Mouse (Mus musculus) left cerebral cortex, adult 9 months (tissue): Measurements from ENCODE around the gene Tcf19.
"Not testable (repeated sequence)": the region's sequence is repeated elsewhere in the genome, so short reads cannot be mapped to it uniquely, and the experiment has no call there.

Source experiments
- DNase-seq, 2 experiments: peaks; one replicate each; pipeline ENCODE4 v3.0.0; 2022; ENCODE audit warnings: low spot score in 2 of 2

Gene Tcf19

DNA sequence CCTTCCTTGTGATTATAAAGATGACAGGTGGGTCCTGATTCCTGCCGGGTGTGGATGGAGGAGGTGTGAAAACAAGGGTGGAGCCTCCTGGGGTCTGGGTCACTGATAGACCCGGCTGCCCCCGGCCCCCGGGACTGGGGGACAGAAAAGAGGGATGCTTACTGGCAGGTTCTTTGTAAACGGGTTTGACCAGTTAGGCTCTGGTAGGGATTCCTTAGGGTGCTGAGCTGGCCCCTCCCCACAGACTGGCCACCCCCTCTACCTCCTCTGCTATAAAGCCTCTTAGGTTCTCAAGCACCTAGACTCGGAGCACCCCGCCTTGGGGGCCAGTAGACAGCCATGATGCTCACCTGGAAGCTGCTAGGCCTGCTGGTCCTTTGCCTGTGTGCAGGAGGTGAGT lies 16.3 kb upstream of the Tcf19 start, which contains the start of gene Psors1c2:
TSS of gene Psors1c2 (plus strand) at position 301 of the 400 bp plus-strand sequence.
- no peak for DNase-seq

DNA sequence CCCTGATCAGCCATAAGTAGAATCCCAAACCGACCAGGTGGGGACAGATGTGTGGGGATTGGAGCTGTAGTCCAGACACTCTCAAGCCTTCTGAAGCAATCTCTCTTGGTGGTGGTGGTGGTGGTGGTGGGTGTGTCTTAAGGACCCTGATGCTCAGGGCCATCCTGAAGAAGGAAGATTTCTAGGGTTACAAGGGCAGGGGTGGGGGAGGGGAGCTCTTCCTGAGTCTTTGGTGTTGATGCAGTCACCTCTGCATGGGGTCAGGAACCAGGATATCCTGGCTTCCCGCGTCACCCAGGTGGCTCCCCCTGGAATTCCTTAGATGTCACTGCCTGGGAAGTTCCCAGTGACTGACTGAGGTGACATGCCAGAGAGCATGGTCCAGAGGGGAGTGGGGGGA lies 15.7 kb upstream of the Tcf19 start:
- DNase-seq: no peak

DNA sequence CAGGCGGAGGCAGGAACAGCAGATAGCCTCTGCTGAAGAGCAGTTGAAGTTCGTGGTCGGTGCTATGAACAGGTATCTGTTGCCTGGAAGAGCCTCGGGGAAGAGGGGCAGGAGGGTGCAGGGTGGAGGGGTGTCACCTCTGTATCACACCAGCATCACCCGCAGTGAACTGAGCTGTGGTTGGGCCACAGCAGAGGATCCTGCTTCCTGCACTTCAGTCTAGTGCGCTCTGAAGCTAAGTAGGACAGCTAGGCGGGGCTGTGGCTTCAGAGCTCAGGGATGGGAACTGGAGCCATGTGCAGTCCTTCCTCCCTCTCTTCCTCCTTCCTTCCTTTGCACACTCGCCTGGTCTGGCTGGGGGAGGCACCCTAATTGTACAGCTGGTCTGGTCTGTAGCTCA lies 10.0 kb upstream of the Tcf19 start:
- no peak for DNase-seq

DNA sequence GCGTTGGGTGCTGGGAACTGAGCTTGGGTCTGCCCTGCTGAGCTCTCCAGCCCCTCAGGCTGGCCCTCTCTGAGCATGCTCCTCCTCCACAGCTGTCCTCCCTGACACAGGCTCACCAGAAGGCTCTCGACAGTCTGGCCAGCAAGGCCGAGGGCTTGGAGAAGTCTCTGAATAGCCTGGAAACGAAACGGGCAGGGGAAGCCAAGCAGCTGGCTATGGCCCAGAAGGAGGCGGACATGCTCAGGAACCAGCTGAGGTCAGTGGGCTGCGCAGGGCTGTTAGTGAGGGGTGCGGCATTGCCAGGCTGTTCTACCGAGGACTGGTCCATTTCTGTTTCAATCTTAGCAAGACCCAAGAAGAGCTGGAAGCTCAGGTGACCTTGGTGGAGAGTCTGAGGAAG lies 7.7 kb upstream of the Tcf19 start:
- no peak for DNase-seq

DNA sequence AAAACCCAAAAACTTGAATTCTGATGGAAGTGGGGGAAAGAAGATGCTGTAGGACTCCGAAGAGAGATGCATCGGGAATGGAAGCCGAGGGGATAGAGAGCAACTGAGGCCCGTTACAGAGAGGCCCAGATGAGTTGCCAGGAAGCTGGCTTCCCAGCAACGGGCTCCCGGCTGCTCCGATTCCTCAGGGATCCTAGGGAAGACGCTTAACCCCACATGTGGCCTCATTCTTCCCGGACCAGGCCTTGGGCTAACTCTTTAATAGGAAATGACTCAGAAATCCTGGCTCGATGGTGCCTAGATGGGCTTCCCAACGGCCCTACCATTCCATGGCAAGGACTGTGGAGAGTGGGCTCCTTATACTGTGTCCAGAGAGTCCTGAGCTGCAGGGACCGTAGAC lies 902 bp upstream of the Tcf19 start:
- DNase-seq: no peak

DNA sequence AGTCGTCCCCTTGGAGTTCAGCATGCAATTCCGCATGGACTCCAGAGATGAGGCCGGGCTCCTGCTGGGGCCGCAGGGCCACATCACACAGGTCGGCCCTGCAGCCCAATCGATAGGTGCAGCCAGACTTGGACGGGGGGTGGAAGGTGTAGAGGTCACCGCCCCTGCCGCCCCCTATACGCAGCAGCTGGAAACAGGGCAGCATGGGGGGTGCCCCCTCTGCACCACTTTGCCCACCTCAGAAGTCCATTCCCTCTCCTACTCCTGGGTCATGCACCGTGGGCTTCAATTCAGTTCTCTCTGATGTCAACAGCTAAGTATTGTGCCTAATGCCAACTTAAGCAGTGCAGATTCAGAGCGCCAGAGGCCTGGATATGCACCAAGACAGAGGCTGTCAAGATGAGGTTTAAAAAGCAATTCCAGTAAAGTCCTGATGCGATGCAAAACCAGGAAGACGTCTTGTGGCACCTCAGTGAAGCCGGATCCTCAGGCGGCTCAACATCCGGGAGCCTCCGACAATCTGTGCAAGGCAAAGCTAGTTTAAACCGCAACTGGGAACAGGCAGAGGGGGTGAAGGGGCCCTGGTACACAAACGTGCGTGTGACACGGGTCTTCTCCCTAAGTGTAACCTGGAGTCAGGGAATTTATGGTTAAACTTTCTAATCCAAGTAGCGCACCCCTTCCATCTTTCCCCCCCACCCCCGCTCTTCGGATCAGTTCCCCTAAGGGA lies 548 bp downstream of the Tcf19 start:
- DNase-seq: no peak

DNA sequence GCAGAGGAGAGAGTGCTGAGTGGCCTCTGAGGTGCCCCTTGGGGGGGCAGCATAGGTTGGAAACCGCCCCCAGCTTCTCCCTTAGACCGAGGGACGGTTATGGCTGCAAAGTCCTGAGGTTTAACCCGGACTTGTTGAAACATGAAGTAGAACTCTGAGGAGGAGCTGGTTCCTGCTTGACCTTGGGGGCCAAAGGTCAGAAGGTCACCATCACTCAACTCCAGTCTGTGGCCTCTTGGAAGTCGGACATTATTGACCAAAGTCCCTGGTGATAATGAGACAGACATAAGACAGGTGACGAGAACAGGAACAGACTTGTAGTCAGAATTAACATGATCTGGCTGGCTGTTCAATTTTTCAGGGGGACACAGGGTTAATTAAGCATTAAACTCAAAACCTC lies 1.9 kb downstream of the Tcf19 start:
- DNase-seq: no peak

DNA sequence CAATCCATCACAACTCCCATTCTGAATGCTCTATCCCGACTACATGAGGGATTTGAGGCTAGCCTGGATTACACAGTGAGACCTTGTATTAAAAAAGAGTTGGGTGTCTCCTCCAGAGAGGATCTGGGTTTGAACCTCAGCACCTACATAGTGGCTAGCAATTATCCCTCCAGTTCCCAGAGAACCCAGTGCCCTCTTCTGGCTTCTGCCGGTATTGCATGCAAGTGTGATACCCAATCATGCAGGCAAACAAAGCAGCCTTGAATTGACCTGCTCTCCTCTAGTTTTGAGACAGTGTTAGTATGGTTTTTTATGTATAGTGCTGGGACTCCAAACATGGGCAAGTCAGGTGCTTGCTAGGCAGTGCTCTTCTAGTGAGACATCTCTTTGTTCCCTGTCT lies 2.7 kb downstream of the Tcf19 start:
- DNase-seq: peak in 1 of 2 experiments; percentile 65

DNA sequence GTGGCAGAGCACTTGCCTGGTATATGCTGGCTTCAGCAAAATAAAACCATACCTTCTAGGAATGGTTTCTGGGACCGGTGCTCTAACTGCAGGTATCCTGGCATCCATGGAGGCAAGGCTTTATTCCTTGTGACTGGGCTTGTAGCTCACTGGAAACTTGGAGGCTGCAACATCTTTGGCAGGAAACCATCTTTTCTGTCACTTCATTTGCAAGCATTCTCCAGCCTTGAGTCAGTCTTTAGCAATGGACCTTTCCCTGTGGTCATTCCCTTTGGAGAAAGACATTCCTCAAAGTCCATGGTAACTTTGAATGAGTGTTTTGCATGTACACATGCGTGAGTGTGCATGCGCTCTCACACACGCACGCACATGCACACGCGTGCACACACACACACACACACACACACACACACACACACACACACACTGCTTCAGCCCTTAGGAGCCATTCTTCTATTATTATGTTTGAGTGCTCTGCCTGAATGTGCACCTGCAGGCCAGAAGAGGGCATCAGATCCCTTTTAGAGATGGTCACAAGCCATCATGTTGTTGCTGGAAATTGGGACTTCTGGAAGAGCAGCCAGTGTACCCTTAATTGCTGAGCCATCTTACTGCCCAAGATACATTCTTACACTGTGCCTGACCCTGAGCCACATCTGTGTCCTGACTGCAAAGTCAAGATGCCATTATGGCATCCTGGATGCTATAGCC lies 3.6 kb downstream of the Tcf19 start:
- no peak for DNase-seq

DNA sequence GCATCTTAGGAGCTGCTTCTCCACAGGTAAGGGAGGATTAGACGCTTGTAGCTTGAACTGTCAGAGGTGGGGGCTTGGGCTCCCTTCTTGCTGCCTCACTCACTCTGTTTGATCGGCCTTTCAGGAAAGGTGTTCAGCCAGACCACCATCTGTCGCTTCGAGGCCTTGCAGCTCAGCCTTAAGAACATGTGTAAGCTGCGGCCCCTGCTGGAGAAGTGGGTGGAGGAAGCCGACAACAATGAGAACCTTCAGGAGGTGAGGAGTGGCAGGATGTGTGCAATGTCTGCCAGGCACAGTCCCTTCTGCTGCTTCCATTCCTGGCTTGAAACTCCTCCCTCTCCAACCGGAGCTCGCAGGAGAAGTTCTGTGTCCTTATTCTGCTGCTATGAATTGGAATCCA lies 7.3 kb downstream of the Tcf19 start:
- peak in 1 of 2 experiments; percentile 32 for DNase-seq

DNA sequence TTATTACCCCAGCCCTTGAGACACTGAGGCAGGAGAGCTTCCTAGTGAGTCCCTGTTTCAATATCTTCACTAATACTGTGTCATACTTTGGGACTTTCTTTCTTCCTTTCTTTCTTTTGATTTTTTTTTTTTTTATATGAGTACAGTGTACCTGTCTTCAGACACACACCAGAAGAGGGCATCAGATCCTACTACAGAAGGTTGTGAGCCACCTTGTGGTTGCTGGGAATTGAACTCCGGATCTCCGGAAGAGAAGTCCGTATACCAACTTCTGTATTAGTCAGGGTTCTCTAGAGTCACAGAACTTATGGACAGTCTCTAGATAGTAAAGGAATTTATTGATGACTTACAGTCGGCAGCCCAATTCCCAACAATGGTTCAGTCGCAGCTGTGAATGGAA lies 8.3 kb downstream of the Tcf19 start:
- DNase-seq: not testable (repeated sequence)

DNA sequence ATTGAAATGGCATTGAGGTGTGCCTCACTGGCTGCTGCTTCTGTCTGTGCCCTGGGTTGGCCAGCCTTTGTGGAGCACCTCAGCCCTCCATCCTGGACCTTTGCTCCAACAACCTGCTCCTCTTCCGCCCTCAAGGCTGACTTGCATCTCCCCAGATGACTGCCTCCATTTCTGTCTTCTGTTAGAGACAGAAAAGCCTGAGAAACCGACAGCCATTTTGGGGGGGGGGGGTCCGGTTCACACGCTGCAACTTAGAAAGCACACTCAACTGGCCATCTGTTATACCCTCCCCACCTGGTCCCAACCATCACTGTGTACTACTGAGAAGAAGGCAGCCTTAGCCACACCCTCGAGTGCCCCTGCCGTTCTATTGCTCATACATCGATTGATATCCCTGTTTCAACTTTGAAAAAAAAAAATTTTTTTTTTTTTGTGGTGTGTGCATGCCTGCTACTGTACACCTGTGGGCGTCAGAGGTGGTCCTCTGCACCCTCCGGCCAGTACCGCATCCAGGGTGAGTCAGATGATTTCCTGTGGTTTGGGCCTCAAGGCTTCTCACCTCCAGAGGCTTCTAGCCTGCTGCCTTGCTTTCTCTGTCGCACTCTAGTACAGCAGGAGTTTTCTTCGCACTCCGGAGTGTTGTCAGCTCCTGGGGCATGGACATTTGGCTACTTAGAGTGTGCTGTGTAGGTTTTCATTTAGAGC lies 8.9 kb downstream of the Tcf19 start:
- DNase-seq: no peak

DNA sequence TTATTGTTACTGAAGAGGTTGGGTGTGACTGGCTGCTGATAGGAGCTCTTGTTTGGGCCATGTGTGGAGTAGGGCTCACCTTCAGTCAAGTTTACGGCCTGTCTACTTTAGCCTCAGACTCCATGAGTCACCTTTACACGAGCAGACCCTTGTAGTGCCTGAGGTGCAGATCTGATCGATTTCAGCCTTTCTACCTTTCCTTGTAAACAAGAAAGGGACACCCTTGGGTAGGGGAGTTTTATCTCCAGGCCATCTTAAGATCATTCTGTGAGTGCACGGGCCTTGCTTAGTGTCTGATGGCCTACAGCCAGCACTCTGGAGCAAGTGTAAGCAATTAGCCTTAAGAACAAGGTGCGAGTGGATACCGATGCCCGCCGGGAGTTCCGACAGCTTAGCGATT lies 9.7 kb downstream of the Tcf19 start:
- no peak for DNase-seq

DNA sequence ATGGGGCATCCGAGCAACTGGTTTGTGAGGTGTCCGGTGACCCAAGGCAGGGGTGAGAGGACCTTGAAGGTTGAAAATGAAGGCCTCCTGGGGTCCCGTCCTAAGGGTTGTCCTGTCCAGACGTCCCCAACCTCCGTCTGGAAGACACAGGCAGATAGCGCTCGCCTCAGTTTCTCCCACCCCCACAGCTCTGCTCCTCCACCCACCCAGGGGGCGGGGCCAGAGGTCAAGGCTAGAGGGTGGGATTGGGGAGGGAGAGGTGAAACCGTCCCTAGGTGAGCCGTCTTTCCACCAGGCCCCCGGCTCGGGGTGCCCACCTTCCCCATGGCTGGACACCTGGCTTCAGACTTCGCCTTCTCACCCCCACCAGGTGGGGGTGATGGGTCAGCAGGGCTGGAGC lies 10.8 kb downstream of the Tcf19 start, which contains the start of gene Pou5f1:
TSS of gene Pou5f1 (plus strand) at position 243 of the 400 bp plus-strand sequence.
- DNase-seq: no peak

DNA sequence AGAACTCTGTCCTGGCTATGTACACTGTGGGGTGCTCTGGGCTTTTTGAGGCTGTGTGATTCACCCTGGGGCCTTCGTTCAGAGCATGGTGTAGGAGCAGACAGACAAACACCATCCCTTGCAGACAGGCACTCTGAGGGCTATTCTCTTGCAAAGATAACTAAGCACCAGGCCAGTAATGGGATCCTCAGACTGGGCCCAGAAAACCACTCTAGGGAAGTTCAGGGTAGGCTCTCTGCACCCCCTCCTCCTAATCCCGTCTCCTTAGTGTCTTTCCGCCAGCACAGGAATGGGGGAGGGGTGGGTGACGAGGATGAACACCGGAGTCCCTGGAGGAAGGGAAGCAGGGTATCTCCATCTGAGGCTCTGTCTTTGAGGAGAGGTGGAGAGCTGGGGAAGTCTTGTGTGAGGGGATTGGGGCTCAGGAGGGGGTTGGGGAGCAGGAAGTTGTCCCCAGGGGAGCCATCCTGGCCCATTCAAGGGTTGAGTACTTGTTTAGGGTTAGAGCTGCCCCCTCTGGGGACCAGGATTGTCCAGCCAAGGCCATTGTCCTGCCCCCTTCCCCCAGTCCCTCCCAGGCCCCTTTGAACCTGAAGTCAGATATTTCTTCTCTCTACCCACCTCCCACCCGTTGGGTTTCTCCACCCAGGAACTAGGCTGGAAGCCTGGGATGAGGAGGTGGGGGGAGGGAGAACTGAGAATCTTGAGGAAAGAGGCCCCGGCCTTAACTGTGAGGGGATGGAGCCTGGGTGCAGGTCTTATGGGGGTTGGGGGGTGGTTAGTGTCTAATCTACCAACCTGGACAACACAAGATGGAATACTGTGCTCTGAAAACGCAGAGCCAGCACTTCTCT lies 11.8 kb downstream of the Tcf19 start:
- no peak for DNase-seq

DNA sequence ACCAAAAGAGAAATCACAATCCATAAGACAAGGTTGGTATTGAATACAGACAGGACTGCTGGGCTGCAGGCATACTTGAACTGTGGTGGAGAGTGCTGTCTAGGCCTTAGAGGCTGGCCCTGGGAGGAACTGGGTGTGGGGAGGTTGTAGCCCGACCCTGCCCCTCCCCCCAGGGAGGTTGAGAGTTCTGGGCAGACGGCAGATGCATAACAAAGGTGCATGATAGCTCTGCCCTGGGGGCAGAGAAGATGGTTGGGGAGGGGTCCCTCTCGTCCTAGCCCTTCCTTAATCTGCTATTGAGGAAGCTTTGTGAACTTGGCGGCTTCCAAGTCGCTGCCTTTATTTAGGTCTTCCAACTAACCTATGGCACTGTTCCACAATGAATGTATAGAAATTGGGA lies 12.8 kb downstream of the Tcf19 start:
- DNase-seq: no peak

DNA sequence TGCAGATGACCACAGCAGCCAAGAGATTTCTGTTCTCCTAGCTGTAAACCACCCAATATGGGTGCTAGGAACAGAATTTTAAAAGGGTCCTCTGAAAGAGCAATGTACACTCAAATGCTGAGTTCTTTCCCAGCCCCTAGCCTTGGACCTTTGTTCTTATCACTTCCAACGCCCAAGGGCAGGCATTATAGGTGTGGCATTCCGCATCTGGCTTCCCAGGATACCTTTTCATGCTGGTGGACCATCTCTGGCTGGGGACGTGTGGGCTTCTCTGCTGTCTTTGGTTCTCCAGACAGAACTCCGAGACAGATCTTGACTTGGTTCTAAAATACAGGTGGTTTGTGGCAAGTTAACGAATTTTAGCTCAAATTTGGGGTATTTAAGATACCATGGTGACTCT lies 13.9 kb downstream of the Tcf19 start:
- no peak for DNase-seq

DNA sequence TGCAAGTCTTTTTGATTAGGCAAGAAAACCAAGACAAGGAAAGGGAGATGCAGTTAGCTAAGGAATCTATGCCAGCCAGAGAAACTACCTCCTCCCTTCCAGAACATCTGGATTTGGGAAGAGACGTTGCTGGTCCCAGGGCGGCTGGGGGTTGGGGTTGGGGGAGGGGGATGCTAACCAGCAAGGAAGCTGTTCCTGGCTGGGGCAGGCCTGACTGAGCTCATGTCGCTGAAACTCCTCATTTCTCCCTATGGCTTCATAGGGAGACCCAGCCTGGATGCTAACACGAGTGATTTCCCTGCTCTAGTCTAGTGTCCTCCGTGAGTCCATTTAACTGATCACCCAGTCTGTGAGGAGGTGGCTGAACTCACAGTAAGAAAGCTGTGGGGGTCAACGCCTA lies 14.4 kb downstream of the Tcf19 start:
- DNase-seq: no peak

DNA sequence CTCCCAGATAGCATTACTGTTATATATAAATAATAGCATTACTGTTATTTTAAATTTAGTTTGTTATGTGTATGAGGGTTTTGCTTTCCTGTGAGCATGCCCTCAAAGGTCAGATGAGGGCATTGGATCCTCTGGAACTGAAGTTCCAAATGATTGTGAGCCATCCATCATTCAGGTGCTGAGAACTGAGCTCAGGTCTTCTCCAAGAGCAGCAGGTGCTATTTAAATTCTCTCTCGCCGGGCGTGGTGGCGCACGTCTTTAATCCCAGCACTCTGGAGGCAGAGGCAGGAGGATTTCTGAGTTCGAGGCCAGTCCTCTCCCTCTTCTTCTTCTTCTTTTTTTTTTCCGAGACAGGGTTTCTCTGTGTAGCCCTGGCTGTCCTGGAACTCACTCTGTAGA lies 19.5 kb downstream of the Tcf19 start:
- no peak for DNase-seq

DNA sequence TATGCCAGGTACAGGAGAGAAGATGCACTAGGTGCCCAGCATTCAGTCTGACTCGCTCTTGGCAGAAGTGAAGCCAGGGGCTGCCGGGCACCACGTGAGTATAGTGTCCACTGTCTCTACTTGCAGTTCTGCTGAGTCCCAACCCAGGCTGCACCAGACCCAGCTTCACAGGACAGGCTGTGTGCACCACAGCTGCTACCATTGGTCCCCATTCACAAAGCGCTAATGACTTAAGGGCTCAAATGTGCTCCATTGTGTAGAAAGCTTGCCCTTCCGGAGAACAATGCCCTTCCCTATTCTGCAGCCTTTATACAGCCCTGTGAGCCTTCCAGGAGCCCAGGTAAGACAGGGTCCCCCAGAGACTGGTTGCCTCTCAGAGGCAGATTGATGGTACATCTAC lies 26.3 kb downstream of the Tcf19 start:
- DNase-seq: no peak

DNA sequence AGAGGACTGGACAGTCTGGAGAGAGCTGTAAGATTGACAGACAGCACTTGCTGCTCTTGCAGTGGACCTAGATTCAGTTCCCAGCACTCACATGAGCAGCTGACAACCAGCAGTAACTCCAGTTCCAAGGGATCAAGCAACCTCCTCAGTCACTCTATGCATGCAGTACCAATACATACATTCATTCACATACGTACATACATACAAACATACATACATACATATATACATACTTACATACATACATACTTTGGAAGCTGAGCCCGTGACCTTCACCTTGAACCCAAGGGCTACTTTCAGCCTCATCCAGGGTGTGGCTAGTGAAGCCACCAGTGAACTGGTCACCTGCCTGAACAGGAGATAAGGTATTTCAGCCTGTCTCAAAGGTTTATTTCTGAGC lies 28.6 kb downstream of the Tcf19 start:
- DNase-seq: no peak

DNA sequence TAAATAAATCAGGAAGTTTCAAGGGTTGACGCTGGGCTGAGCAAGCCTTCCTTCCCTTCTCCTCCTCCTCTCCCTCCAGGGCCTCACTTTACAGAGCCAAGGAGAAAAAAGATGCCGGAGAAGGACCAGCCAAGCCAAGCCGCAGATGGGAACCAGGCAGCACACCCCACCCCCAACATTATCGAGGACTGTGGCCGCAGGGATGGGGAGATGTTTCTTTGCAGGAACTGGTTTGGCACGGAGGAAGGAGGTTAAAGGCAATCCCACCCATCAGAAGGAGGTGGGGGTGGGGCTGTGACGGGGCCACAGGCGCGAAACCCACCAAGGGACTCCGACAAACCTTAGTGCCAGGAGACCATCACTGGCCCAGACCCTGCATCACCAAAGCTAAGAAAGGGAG lies 29.9 kb downstream of the Tcf19 start:
- DNase-seq: no peak
